Mouse (Mus musculus) gastrocnemius, adult 2 months (tissue): ENCODE results near the gene Chek1. TPM values are rescaled to one million over a fixed set of nuclear protein-coding genes. Genes with fewer than 3 reads are reported as not detected.

Experiments used
- DNase-seq: peaks from one replicate; pipeline ENCODE4 v3.0.0; 2022
- H3K27ac ChIP-seq: fragments of 200-600 bp; 2 replicates; pipeline ENCODE4 v1.8.1; 2022; ENCODE audit warnings: mild to moderate bottlenecking
- H3K4me3 ChIP-seq: fragments of 200-600 bp; 2 replicates; pipeline ENCODE4 v1.8.1; 2022; ENCODE audit warnings: mild to moderate bottlenecking, moderate library complexity
- CTCF ChIP-seq: fragments of 200-600 bp; IDR thresholded peaks from 2 replicates; pipeline ENCODE4 v1.8.1; 2022; ENCODE audit warnings: antibody characterized with exemption, mild to moderate bottlenecking, moderate library complexity
- intact Hi-C: fragments of 180-260 bp; cut with DNase I; formaldehyde crosslinking; loops from one replicate; pipeline ENCODE4 v1.15.1; 2025
- total RNA-seq, 2 experiments: library from RNA; stranded (reverse); gene quantifications; 2 replicates each; pipeline ENCODE4 v1.2.3; 2021

Gene Chek1
- total RNA-seq, 2 experiments from 2014 or later, result 0.70 TPM; not detected in 1

GRCm38 (mm10) chr9:36687329-36687728 is 39.5 kb downstream of the Chek1 start:
- intact Hi-C loops, result no loop called here
- no peak for DNase-seq
- TF ChIP-seq CTCF, result no peak
- H3K27ac ChIP-seq, result no peak overlapping the region
- no peak overlapping the region for H3K4me3 ChIP-seq

GRCm38 (mm10) chr9:36681424-36681823 is 45.4 kb downstream of the Chek1 start:
- intact Hi-C loops, result no loop called here
- H3K27ac ChIP-seq, result no peak overlapping the region

More at GRCm38 (mm10) chr9:36681424-36681823, 45.4 kb downstream of the Chek1 start:
- no peak for DNase-seq
- no peak overlapping the region for H3K4me3 ChIP-seq
- TF ChIP-seq CTCF, result no peak

Other genes with a start within 250 kb of the Chek1 start
- gene Gm5615, start 185.1 kb downstream of the Chek1 start, total RNA-seq, result not detected
- not detected for gene Gm17689, start 144.4 kb downstream of the Chek1 start, total RNA-seq
- not detected for gene A630095E13Rik, start 83.7 kb downstream of the Chek1 start, total RNA-seq
- gene Acrv1, start 33.8 kb downstream of the Chek1 start, total RNA-seq, result not detected
- gene Stt3a, start 40.6 kb upstream of the Chek1 start, total RNA-seq, result 10 to 100 TPM; 34.3 to 46.0 TPM
- 10 to 100 TPM; 78.2 to 79.3 TPM for gene Ei24, start 70.3 kb upstream of the Chek1 start, total RNA-seq
- 1 to 10 TPM; 4.2 to 4.7 TPM for gene Fez1, start 94.8 kb upstream of the Chek1 start, total RNA-seq